Mouse (Mus musculus): ENCODE results near the gene Gfer. TPM values are rescaled to one million over a fixed set of nuclear protein-coding genes. Genes with fewer than 3 reads are reported as not detected.
"Not testable (repeated sequence)": the region's sequence is repeated elsewhere in the genome, so short reads cannot be mapped to it uniquely, and the experiment has no call there.

Gene Gfer
- total and polyA plus RNA-seq, 3 experiments = 69.1 to 105 (median 94.8) TPM

DNA sequence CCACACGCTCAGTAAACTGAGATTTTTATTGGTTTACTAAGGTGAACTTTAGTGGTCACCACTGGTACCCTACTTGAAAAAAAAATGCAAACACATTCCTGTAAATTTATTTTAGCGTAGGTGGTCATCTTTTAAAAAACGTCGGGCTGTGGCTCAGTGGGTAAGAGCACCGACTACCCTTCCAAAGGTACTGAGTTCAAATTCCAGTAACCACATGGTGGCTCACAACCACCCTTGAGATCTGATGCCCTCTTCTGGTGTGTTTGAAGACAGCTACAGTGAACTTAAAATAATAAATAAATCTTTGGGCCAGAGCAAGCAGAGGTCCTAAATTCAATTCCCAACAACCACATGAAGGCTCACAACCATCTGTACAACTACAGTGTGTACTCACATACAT is 23.0 kb upstream of the Gfer start:
- in situ Hi-C loops (cut with MboI; ENCODE audit: low pct_ligation_motif_present, low pct_unique_long_range_greater_than_20kb, low sequenced_read_pairs); dilution Hi-C loops (cut with MboI; ENCODE audit: extremely low pct_ligation_motif_present, extremely low pct_unique_long_range_greater_than_20kb, low sequenced_read_pairs); DNase-seq (ENCODE audit: extremely low read depth); H3K27ac ChIP-seq (ENCODE audit: insufficient read depth, low read depth); H3K27me3 ChIP-seq (replicated peaks); H3K9me3 ChIP-seq (replicated peaks; ENCODE audit: low read length): not testable (repeated sequence)
- Histone ChIP-seq H3K36me3 (replicated peaks in 1 of 2; ENCODE audit: control insufficient read depth in 1 of 2, insufficient read depth in 1 of 2, low read length in 1 of 2) (peaks cover 35 to 58% of the 10 kb centered on the region in 2 experiments), H3K9ac (ENCODE audit: insufficient read depth, low read depth) (peak overlapping the region; percentile 98), H3K4me3 (replicated peaks in 1 of 3; ENCODE audit: low read depth in 2 of 3, low read length in 2 of 3, poor library complexity in 1 of 3) (peak overlapping the region; percentile 70 to 92 (median 78)), H3K4me2 (ENCODE audit: insufficient read depth, low read depth, poor library complexity, severe bottlenecking) (peak overlapping the region; percentile 92), H3K4me1 (ENCODE audit: control insufficient read depth in 1 of 2, insufficient read depth in 2 of 2) (peaks cover 5 to 26% of the 10 kb centered on the region in 2 experiments; a peak in 3 of 4 replicates), H3K79me2 (replicated peaks; ENCODE audit: control insufficient read depth, extremely low read depth, insufficient read depth, poor library complexity, severe bottlenecking) (peaks cover 45% of the 10 kb centered on the region)
- TF ChIP-seq MYC (IDR thresholded peaks at IDR 0.05; ENCODE audit: low read depth, low read length) = peak; percentile 75; the same call in 1 of the 2 replicates
- TF ChIP-seq CTCF (conservative IDR thresholded peaks at IDR 0.05 in 1 of 2, IDR thresholded peaks at IDR 0.05 in 1 of 2; ENCODE audit: low read depth in 2 of 2, low read length in 2 of 2) = peak in 1 of 2 experiments; percentile 26; a peak in 1 of 4 replicates
- peak; percentile 16; the same call in 1 of the 2 replicates for TF ChIP-seq SIN3A (IDR thresholded peaks at IDR 0.05; ENCODE audit: low read length)

DNA sequence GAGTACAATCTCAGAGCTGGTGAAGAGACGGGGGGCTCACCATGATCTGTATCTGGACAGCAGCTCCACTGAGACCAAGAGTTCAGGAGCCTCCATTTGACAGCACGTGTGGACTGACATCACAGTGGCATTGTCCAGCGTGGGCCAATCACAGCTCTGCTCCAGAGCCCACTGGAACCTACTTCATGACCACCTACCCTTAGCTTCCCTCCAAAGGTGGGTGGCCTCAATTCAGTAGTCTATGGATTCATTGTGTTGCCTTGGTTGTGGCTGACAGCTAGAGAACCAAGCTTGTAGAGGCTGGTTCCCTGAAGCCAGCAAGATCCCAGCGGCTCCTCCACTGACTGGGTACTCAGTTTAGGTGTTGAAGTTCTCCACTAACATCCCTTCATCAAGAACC is 22.0 kb upstream of the Gfer start, which contains the start of the genes Rnf151 and Rps2:
TSS of gene Rnf151 (minus strand) at position 121 of the 400 bp plus-strand sequence.
TSS of gene Rps2 (plus strand) at position 174 of the 400 bp plus-strand sequence.
- Histone ChIP-seq H3K79me2 (replicated peaks; ENCODE audit: control insufficient read depth, extremely low read depth, insufficient read depth, poor library complexity, severe bottlenecking) (peaks cover 37% of the 10 kb centered on the region), H3K9ac (ENCODE audit: insufficient read depth, low read depth) (peak within 1 kb of the TSS; percentile 98), H3K27ac (ENCODE audit: insufficient read depth, low read depth) (no peak within 1 kb of the TSS), H3K4me1 (ENCODE audit: control insufficient read depth in 1 of 2, insufficient read depth in 2 of 2) (peaks cover 5 to 24% of the 10 kb centered on the region in 2 experiments; a peak in 3 of 4 replicates), H3K4me2 (ENCODE audit: insufficient read depth, low read depth, poor library complexity, severe bottlenecking) (peak within 1 kb of the TSS; percentile 92), H3K4me3 (replicated peaks in 1 of 3; ENCODE audit: low read depth in 2 of 3, low read length in 2 of 3, poor library complexity in 1 of 3) (peak within 1 kb of the TSS; percentile 70 to 92 (median 78)), H3K9me3 (replicated peaks; ENCODE audit: low read length) (no peaks in the 10 kb centered on the region), H3K27me3 (replicated peaks) (no peaks in the 10 kb centered on the region), H3K36me3 (replicated peaks in 1 of 2; ENCODE audit: control insufficient read depth in 1 of 2, insufficient read depth in 1 of 2, low read length in 1 of 2) (peaks cover 35 to 58% of the 10 kb centered on the region in 2 experiments)
- TF ChIP-seq POLR2AphosphoS2 (IDR thresholded peaks at IDR 0.05; ENCODE audit: low read depth, low read length) (peak; percentile 84), ZKSCAN1 (IDR thresholded peaks at IDR 0.05; ENCODE audit: borderline replicate concordance, low read depth, low read length) (no peak), CHD2 (IDR thresholded peaks at IDR 0.05; ENCODE audit: low read length) (0 out of 2 replicates have a peak, but pooled peaks have one; percentile 8), POLR2A (IDR thresholded peaks at IDR 0.05; ENCODE audit: low read depth, low read length) (peak; percentile 58)
- DNase-seq (ENCODE audit: extremely low read depth) = no peak
- in situ Hi-C loops (cut with MboI; ENCODE audit: low pct_ligation_motif_present, low pct_unique_long_range_greater_than_20kb, low sequenced_read_pairs) (no loop called here), dilution Hi-C loops (cut with MboI; ENCODE audit: extremely low pct_ligation_motif_present, extremely low pct_unique_long_range_greater_than_20kb, low sequenced_read_pairs) (no loop called here)

DNA sequence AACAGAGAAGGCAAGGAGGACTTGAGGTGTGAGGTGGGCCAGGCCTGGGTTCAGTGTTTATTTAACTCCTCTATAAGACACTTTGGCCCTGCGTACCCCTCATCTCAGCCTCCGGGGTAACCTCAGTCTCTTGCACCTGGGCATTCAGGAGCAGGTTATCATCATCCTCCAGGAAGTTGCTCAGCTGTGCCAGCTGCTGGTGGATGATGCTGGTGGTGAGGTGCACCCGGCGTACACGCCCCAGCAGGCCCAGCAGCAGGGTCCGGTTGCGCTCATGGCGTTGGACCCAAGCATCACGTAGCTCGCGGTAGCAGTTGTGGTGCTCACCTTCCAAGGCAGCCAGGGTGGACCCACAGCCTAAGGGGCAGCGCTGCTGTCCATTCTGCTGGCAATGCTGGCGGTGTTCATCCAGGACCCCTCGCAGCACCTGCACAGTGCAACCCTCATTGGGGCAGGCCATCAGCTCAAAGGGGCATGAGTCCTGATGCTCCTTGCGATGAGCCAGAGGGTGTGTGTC is 20.3 kb upstream of the Gfer start:
- H3K27ac ChIP-seq (ENCODE audit: insufficient read depth, low read depth) = no peak overlapping the region
- in situ Hi-C loops (cut with MboI; ENCODE audit: low pct_ligation_motif_present, low pct_unique_long_range_greater_than_20kb, low sequenced_read_pairs) (no loop called here), dilution Hi-C loops (cut with MboI; ENCODE audit: extremely low pct_ligation_motif_present, extremely low pct_unique_long_range_greater_than_20kb, low sequenced_read_pairs) (no loop called here)
- peaks cover 23% of the 10 kb centered on the region for H3K79me2 ChIP-seq (replicated peaks; ENCODE audit: control insufficient read depth, extremely low read depth, insufficient read depth, poor library complexity, severe bottlenecking)
- H3K4me1 ChIP-seq (ENCODE audit: control insufficient read depth in 1 of 2, insufficient read depth in 2 of 2) = peaks cover 0 to 16% of the 10 kb centered on the region in 2 experiments; a peak in 3 of 4 replicates
- H3K27me3 ChIP-seq (replicated peaks) = no peaks in the 10 kb centered on the region
- no peak overlapping the region for H3K9ac ChIP-seq (ENCODE audit: insufficient read depth, low read depth)
- no peak for TF ChIP-seq CTCF (conservative IDR thresholded peaks at IDR 0.05 in 1 of 2, IDR thresholded peaks at IDR 0.05 in 1 of 2; ENCODE audit: low read depth in 2 of 2, low read length in 2 of 2)
- TF ChIP-seq USF1 (IDR thresholded peaks at IDR 0.05; ENCODE audit: low read depth, low read length) = no peak
- TF ChIP-seq MEF2A (IDR thresholded peaks at IDR 0.05; ENCODE audit: borderline replicate concordance, low read depth, low read length) = no peak
- no peak for TF ChIP-seq IRF4 (IDR thresholded peaks at IDR 0.05; ENCODE audit: low read depth, low read length)
- no peak for TF ChIP-seq ZNF384 (IDR thresholded peaks at IDR 0.05; ENCODE audit: low read depth, low read length)
- TF ChIP-seq HCFC1 (IDR thresholded peaks at IDR 0.05; ENCODE audit: low read depth, low read length) = no peak
- TF ChIP-seq ZMIZ1 (IDR thresholded peaks at IDR 0.05; ENCODE audit: low read depth, low read length) = no peak
- no peak for TF ChIP-seq RAD21 (IDR thresholded peaks at IDR 0.05; ENCODE audit: low read depth, low read length)
- TF ChIP-seq TBP (conservative IDR thresholded peaks at IDR 0.05; ENCODE audit: low read depth, low read length) = no peak
- TF ChIP-seq MXI1 (IDR thresholded peaks at IDR 0.05; ENCODE audit: low read depth, low read length) = no peak
- no peak for TF ChIP-seq MYC (IDR thresholded peaks at IDR 0.05; ENCODE audit: low read depth, low read length)
- H3K4me2 ChIP-seq (ENCODE audit: insufficient read depth, low read depth, poor library complexity, severe bottlenecking) = no peak overlapping the region
- no peak overlapping the region for H3K4me3 ChIP-seq (replicated peaks in 1 of 3; ENCODE audit: low read depth in 2 of 3, low read length in 2 of 3, poor library complexity in 1 of 3)
- no peak for DNase-seq (ENCODE audit: extremely low read depth)
- H3K9me3 ChIP-seq (replicated peaks; ENCODE audit: low read length) = no peaks in the 10 kb centered on the region
- H3K36me3 ChIP-seq (replicated peaks in 1 of 2; ENCODE audit: control insufficient read depth in 1 of 2, insufficient read depth in 1 of 2, low read length in 1 of 2) = peaks cover 22 to 44% of the 10 kb centered on the region in 2 experiments
